Mouse (Mus musculus) adrenal gland, postnatal 25 days (tissue): Measurements from ENCODE around the gene Zfhx3. TPM values are rescaled to one million over a fixed set of nuclear protein-coding genes. Genes with fewer than 3 reads are reported as not detected.

Experiments used
- DNase-seq: peaks from one replicate; pipeline ENCODE4 v3.0.0; 2021; ENCODE audit warnings: mixed read lengths
- total RNA-seq: library from RNA; stranded (reverse); gene quantifications from 2 replicates; pipeline ENCODE4 v1.2.3, GENCODE M21; 2021

The Zfhx3 gene
- total RNA-seq, 1 experiment from 2014 or later, result 56.3 TPM

GRCm38 (mm10) chr8:108750806-108751205, 808.4 kb downstream of the Zfhx3 start:
- no peak for DNase-seq

DNA sequence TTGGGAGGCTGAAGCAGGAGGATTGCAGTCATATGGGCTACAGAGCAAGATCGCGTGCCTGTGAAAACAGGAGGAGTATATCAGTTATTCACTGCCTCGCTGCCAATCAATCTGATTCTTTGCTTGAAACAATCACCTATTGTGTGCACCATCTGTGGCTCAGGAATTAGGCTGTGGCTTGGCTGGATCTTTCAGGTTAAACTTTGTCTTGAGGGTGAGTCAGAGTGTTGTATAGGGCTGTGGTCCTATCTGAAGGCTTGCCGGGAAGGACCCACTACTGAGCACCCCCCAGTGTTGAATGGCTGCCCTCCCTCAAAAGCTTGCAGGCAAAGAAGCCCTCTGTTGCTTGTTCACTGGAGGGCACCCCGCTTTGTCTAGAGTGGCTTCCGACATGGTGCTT, 812.1 kb downstream of the Zfhx3 start:
- DNase-seq, result no peak

GRCm38 (mm10) chr8:108755400-108756325, 813.2 kb downstream of the Zfhx3 start:
- DNase-seq, result no peak

DNA sequence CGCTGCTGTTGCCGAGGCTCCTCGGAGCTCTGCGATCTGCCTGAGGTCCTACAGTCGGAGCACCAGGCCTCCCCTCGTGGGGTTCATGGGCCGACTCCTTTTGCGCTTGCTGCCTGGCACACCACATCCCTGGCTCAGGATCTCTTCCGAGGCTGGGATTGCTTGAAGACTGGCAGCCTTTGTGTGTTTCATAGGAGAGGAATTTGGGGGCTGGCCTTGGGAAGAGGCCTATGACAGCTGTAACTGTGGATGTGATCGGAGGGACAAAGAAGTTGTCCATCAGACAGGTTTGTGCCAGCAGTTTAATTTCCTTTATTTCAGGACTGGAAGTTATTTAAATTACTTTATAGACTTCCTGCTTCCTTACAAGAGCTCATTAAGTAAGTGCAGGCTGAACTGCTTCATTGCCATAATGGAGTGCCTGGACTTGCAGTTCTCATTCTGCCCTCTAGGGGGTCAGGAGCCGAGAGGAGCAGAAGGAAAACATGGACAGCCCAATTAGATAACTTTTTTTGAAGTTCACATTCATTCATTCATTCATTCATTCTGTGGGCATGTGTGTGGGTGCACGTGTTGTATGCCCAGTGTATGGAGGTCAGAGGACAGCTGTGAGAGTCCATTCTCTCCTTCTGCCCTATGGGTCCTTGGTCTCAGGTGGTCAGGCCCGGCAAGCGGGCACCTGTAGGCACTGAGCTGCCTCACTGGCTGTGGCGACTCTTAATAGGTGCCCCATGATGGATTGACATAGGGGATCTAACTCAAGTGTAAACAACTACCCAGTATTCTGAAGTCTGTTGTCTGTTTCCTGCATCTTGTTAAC, 817.3 kb downstream of the Zfhx3 start:
- DNase-seq, result peak; percentile 69

- no peak for DNase-seq
Measured at GRCm38 (mm10) chr8:108760745-108761144, 818.3 kb downstream of the Zfhx3 start.

DNA sequence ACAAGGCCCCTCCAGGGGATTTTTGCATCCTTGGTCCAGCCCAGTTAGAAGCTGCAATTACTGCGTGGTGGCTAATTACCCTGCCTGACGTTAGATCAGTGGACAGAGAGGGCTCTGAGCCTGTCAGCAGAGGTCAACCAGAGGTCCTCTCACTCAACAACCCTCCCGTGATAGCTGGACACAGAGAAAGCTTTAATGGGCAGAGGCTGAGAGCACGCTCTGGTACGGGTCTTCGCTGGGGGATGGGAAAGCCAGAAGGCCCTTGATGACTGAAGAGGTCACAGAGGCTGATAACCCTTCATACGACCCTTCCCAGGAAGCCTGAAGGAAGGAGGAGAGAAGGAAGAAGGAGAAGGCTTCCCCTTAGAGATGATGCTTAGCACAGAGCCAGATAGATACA, 820.1 kb downstream of the Zfhx3 start:
- no peak for DNase-seq

GRCm38 (mm10) chr8:108764403-108765194, 822.2 kb downstream of the Zfhx3 start:
- no peak for DNase-seq

DNA sequence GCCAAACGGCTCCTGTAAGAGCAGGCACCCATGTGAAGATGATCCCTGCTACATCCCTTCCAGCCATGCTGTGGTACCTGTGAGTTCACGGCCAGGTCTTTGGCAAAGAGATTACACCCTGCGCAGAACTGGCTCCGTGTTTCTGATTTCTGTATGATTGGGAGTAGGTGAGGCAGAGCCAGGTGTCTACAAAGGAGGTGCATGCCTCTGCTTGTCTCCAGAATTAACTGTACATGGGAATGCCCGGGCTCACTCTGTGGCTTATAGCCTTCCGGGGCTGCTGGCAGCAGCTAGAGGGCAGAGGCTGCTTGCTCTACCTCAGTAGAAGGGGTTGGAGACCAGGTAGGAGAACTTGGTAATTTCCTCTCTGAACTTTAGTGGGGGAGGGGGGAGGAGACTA, 823.7 kb downstream of the Zfhx3 start:
- no peak for DNase-seq

- DNase-seq, result no peak
Measured at GRCm38 (mm10) chr8:108768051-108768450, 825.6 kb downstream of the Zfhx3 start.

DNA sequence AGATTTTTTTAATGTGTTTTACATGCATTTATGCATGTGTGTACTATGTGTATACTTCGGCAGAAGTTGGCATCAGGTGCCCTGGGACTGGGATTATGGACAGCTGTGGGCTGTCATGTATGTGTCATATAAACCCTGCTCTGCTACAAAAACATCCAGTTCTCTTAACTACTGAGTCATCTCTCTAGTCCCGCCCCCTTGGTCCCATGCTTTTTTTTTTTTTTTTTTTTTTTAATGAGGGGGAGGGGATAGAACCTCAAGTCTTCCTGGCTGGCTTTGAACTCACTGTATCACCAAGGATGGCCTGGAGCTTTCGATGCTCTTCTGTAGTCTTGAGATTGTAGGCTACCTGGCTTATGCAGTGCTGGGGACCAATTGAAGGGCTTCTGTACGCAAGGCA, 827.9 kb downstream of the Zfhx3 start:
- DNase-seq, result no peak

- no peak for DNase-seq
Measured at GRCm38 (mm10) chr8:108773436-108773835, 831.0 kb downstream of the Zfhx3 start.

GRCm38 (mm10) chr8:108778063-108778462, 835.6 kb downstream of the Zfhx3 start:
- no peak for DNase-seq

DNA sequence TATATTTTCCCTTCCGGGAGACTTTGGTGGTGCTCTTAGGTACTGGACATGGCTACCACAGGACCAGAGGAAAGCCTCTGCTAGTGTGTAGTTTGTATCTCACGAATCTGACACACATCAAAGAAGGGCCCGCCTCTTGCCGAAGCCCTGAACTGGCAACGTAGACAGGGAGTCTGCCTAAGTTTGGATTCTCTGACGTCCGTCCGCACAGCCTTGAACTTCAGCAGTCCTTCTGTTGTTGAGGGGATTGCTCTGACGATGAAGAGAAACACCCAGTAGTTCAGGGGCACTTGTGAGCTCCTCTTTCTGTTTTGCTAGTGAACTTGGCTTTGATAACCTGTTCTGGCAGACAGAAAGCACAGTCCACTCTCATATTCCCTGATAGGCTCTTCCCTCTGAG, 836.1 kb downstream of the Zfhx3 start:
- peak; percentile 49 for DNase-seq

DNA sequence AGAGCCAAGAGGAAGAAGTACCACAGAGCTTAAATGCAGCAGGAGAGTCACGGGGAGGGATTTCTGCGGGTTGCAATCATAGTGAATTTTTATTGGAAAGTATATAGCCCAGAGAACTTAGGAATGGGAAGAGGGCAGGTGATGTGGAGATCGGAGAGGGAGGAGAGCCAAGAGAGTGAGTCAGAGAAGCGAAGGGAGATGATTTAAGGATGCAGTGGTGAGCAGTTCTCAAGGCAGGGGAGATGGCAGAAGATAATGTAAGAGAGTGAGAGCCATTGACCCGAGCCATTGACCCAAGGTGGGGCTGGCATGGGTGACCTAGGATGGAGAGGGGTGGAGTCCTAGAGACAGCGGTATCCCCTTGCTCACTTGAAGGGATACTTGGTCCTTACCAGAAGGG, 838.3 kb downstream of the Zfhx3 start:
- DNase-seq, result no peak

GRCm38 (mm10) chr8:108781192-108781591, 838.7 kb downstream of the Zfhx3 start:
- DNase-seq, result no peak

GRCm38 (mm10) chr8:108783155-108783554, 840.7 kb downstream of the Zfhx3 start:
- DNase-seq, result no peak

- DNase-seq, result no peak
Measured at GRCm38 (mm10) chr8:108788156-108788761, 845.8 kb downstream of the Zfhx3 start.

GRCm38 (mm10) chr8:108788762-108789157, 846.3 kb downstream of the Zfhx3 start:
- no peak for DNase-seq

- peak; percentile 69 for DNase-seq
Measured at GRCm38 (mm10) chr8:108790559-108791293, 848.3 kb downstream of the Zfhx3 start.

GRCm38 (mm10) chr8:108796076-108796475, 853.6 kb downstream of the Zfhx3 start:
- DNase-seq, result no peak

DNA sequence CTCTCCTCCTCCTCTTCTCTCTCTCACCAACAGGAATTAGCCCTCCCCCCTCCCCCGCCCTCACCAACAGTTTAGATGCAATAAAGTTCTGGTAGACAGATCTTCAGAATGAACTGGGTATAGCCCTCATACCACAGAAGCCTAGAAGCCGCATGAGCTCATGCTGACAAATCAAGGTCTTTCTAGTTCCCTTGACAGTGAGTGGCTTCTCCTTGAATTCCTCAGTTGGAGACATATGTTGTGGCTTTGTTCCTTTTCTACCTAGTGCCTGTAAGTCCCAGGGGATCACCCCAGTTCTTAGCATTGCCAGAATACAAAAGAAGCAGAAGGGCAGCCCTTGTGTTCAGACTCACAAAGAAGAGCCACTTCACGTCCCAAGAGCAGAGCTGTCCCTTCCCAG, 854.4 kb downstream of the Zfhx3 start:
- no peak for DNase-seq
